Mouse (Mus musculus) forebrain, embryonic 10.5 days (tissue): ENCODE results near the gene Taco1. TPM values are rescaled to one million over a fixed set of nuclear protein-coding genes. Genes with fewer than 3 reads are reported as not detected.
"Not testable (repeated sequence)": the region's sequence is repeated elsewhere in the genome, so short reads cannot be mapped to it uniquely, and the experiment has no call there.

ENCODE experiments used
- DNase-seq: peaks from one replicate; pipeline ENCODE4 v3.0.0-alpha.2; 2017; ENCODE audit warnings: low spot score; ENCODE audit errors: extremely low spot score
- H3K27ac ChIP-seq: fragments of 300-500 bp; sonication (generic); 2 replicates; pipeline ENCODE4 v1.5.1; 2016; ENCODE audit warnings: mild to moderate bottlenecking
- H3K27me3 ChIP-seq: fragments of 300-500 bp; sonication (generic); 2 replicates; pipeline ENCODE4 v1.6.1; 2016; ENCODE audit warnings: mild to moderate bottlenecking; ENCODE audit not compliant: poor library complexity, severe bottlenecking
- H3K36me3 ChIP-seq: fragments of 300-500 bp; sonication (generic); replicated peaks from 2 replicates; pipeline ENCODE4 v1.6.1; 2016; ENCODE audit warnings: mild to moderate bottlenecking, moderate library complexity
- H3K4me1 ChIP-seq: fragments of 300-500 bp; sonication (generic); 2 replicates; pipeline ENCODE4 v1.6.1; 2016
- H3K4me3 ChIP-seq: fragments of 300-500 bp; sonication (generic); 2 replicates; pipeline ENCODE4 v1.5.1; 2016; ENCODE audit warnings: mild to moderate bottlenecking, moderate library complexity
- H3K9me3 ChIP-seq: fragments of 300-500 bp; sonication (generic); 2 replicates; pipeline ENCODE4 v1.6.1; 2016; ENCODE audit warnings: mild to moderate bottlenecking, moderate library complexity
- WGBS: fragments of 180-500 bp; shearing (Covaris S2); methylation state at CpG from one replicate; pipeline ENCODE4 v1.1.7; 2016; 5-methylcytosine and 5-hydroxymethylcytosine counted together
- polyA plus RNA-seq: library from polyadenylated mRNA; unstranded; fragments of >200 nt; fragmentation: Nextera tagmentation; extraction: Ambion mirVana; gene quantifications from 2 replicates; pipeline ENCODE4 v1.2.1, GENCODE M21; 2016

Gene Taco1
- polyA plus RNA-seq, 1 experiment from 2014 or later = 15.4 TPM

- H3K36me3 ChIP-seq = peaks cover 49% of the 10 kb centered on the region
- H3K4me3 ChIP-seq = no peak overlapping the region
- 96% methylated on average over 1 of the region's 1 CpGs for WGBS
- H3K27me3 ChIP-seq = no peaks in the 10 kb centered on the region
- no peaks in the 10 kb centered on the region for H3K9me3 ChIP-seq
- DNase-seq = no peak
- H3K27ac ChIP-seq = no peak overlapping the region
- H3K4me1 ChIP-seq = no peaks in the 10 kb centered on the region
These were observed 20.6 kb upstream of the Taco1 start for GRCm38 (mm10) chr11:106045256-106045655.

- H3K4me3 ChIP-seq = no peak overlapping the region
- 92% methylated on average over 3 of the region's 3 CpGs for WGBS
- H3K9me3 ChIP-seq = no peaks in the 10 kb centered on the region
- H3K27ac ChIP-seq = no peak overlapping the region
- H3K27me3 ChIP-seq = no peaks in the 10 kb centered on the region
- peaks cover 52% of the 10 kb centered on the region for H3K36me3 ChIP-seq
- no peaks in the 10 kb centered on the region for H3K4me1 ChIP-seq
- DNase-seq = no peak
These were observed 20.1 kb upstream of the Taco1 start for GRCm38 (mm10) chr11:106045780-106046179.

- peaks cover 59% of the 10 kb centered on the region for H3K36me3 ChIP-seq
- H3K27ac ChIP-seq = no peak overlapping the region
- no peaks in the 10 kb centered on the region for H3K27me3 ChIP-seq
- no peaks in the 10 kb centered on the region for H3K9me3 ChIP-seq
- 91% methylated on average over 9 of the region's 9 CpGs for WGBS
- H3K4me3 ChIP-seq = no peak overlapping the region
- DNase-seq = no peak
- no peaks in the 10 kb centered on the region for H3K4me1 ChIP-seq
These were observed 19.3 kb upstream of the Taco1 start for GRCm38 (mm10) chr11:106046584-106046983.

GRCm38 (mm10) chr11:106053921-106054320, 11.9 kb upstream of the Taco1 start:
- H3K27ac ChIP-seq = no peak overlapping the region
- peaks cover 99% of the 10 kb centered on the region for H3K36me3 ChIP-seq
- no peaks in the 10 kb centered on the region for H3K4me1 ChIP-seq
- H3K9me3 ChIP-seq = no peaks in the 10 kb centered on the region
- 97% methylated on average over 2 of the region's 2 CpGs for WGBS
- no peak overlapping the region for H3K4me3 ChIP-seq
- no peaks in the 10 kb centered on the region for H3K27me3 ChIP-seq
- DNase-seq = no peak

GRCm38 (mm10) chr11:106054600-106054999, 11.3 kb upstream of the Taco1 start:
- 96% methylated on average over 8 of the region's 8 CpGs for WGBS
- Histone ChIP-seq H3K27ac (no peak overlapping the region), H3K9me3 (no peaks in the 10 kb centered on the region), H3K4me3 (no peak overlapping the region), H3K36me3 (peaks cover 99% of the 10 kb centered on the region), H3K27me3 (no peaks in the 10 kb centered on the region), H3K4me1 (no peaks in the 10 kb centered on the region)
- no peak for DNase-seq

GRCm38 (mm10) chr11:106055341-106055740, 10.5 kb upstream of the Taco1 start:
- 93% methylated on average over 6 of the region's 6 CpGs for WGBS
- Histone ChIP-seq H3K4me3 (no peak overlapping the region), H3K4me1 (no peaks in the 10 kb centered on the region), H3K27me3 (no peaks in the 10 kb centered on the region), H3K36me3 (peaks cover 97% of the 10 kb centered on the region), H3K9me3 (no peaks in the 10 kb centered on the region), H3K27ac (no peak overlapping the region)
- no peak for DNase-seq

- H3K36me3 ChIP-seq = peaks cover 82% of the 10 kb centered on the region
- no peak overlapping the region for H3K27ac ChIP-seq
- H3K4me3 ChIP-seq = no peak overlapping the region
- no peak for DNase-seq
- H3K4me1 ChIP-seq = no peaks in the 10 kb centered on the region
- WGBS = 91% methylated on average over 8 of the region's 8 CpGs
- no peaks in the 10 kb centered on the region for H3K27me3 ChIP-seq
- H3K9me3 ChIP-seq = no peaks in the 10 kb centered on the region
These were observed 8.9 kb upstream of the Taco1 start for GRCm38 (mm10) chr11:106056819-106057491.

GRCm38 (mm10) chr11:106058020-106058419, 7.8 kb upstream of the Taco1 start:
- no peak overlapping the region for H3K4me3 ChIP-seq
- peaks cover 71% of the 10 kb centered on the region for H3K36me3 ChIP-seq
- no peaks in the 10 kb centered on the region for H3K9me3 ChIP-seq
- WGBS = 81% methylated on average over 8 of the region's 8 CpGs
- DNase-seq = no peak
- no peak overlapping the region for H3K27ac ChIP-seq
- no peaks in the 10 kb centered on the region for H3K4me1 ChIP-seq
- no peaks in the 10 kb centered on the region for H3K27me3 ChIP-seq

- peaks cover 46% of the 10 kb centered on the region for H3K36me3 ChIP-seq
- 93% methylated on average over 1 of the region's 1 CpGs for WGBS
- no peak for DNase-seq
- no peaks in the 10 kb centered on the region for H3K9me3 ChIP-seq
- no peak overlapping the region for H3K27ac ChIP-seq
- H3K27me3 ChIP-seq = no peaks in the 10 kb centered on the region
- H3K4me1 ChIP-seq = no peaks in the 10 kb centered on the region
- H3K4me3 ChIP-seq = no peak overlapping the region
These were observed 5.3 kb upstream of the Taco1 start for GRCm38 (mm10) chr11:106060549-106060948.

GRCm38 (mm10) chr11:106061311-106061710, 4.5 kb upstream of the Taco1 start:
- Histone ChIP-seq H3K27ac (no peak overlapping the region), H3K36me3 (peaks cover 38% of the 10 kb centered on the region), H3K4me1 (peaks cover under 1% of the 10 kb centered on the region), H3K9me3 (no peaks in the 10 kb centered on the region), H3K27me3 (no peaks in the 10 kb centered on the region), H3K4me3 (no peak overlapping the region)
- 87% methylated on average over 1 of the region's 1 CpGs for WGBS
- DNase-seq = no peak

GRCm38 (mm10) chr11:106063756-106064155, 2.1 kb upstream of the Taco1 start:
- H3K9me3 ChIP-seq = no peaks in the 10 kb centered on the region
- H3K4me1 ChIP-seq = peaks cover 14% of the 10 kb centered on the region
- DNase-seq = no peak
- H3K36me3 ChIP-seq = peaks cover 14% of the 10 kb centered on the region
- 84% methylated on average over 5 of the region's 5 CpGs for WGBS
- no peaks in the 10 kb centered on the region for H3K27me3 ChIP-seq
- H3K27ac ChIP-seq = no peak overlapping the region
- H3K4me3 ChIP-seq = no peak overlapping the region

- DNase-seq = no peak
- H3K36me3 ChIP-seq = peaks cover 8% of the 10 kb centered on the region
- H3K4me1 ChIP-seq = peaks cover 14% of the 10 kb centered on the region
- peak overlapping the region; percentile 86; the same call in 1 of the 2 replicates for H3K27ac ChIP-seq
- no peaks in the 10 kb centered on the region for H3K27me3 ChIP-seq
- no peaks in the 10 kb centered on the region for H3K9me3 ChIP-seq
- WGBS = 47% methylated on average over 18 of the region's 18 CpGs
- peak overlapping the region; percentile 89 for H3K4me3 ChIP-seq
These were observed 563 bp upstream of the Taco1 start for GRCm38 (mm10) chr11:106065073-106065922.

- Histone ChIP-seq H3K36me3 (peaks cover 17% of the 10 kb centered on the region), H3K4me1 (peaks cover 14% of the 10 kb centered on the region), H3K27ac (peak overlapping the region; percentile 86), H3K4me3 (peak overlapping the region; percentile 89)
- 20% methylated on average over 23 of the region's 23 CpGs for WGBS
- H3K27me3 ChIP-seq, H3K9me3 ChIP-seq: not testable (repeated sequence)
- DNase-seq = peak; percentile 71
These were observed 755 bp downstream of the Taco1 start for GRCm38 (mm10) chr11:106066616-106067015.
